Mouse (Mus musculus) cerebellum, adult 9-10 months (tissue): Measurements from ENCODE around the gene Ppp1r9a.
A peak's percentile ranks its signal among the peaks of the same experiment; 100 is the strongest.

ENCODE experiments used
- DNase-seq: peaks from one replicate; pipeline ENCODE4 v3.0.0; 2022

The Ppp1r9a gene

GRCm38 (mm10) chr6:5010553-5011416 lies 108.1 kb downstream of the Ppp1r9a start:
- no peak for DNase-seq

GRCm38 (mm10) chr6:5012794-5013193 lies 110.1 kb downstream of the Ppp1r9a start:
- DNase-seq = no peak

- no peak for DNase-seq
Measured at GRCm38 (mm10) chr6:5014567-5014966, 111.8 kb downstream of the Ppp1r9a start.

- DNase-seq = no peak
Measured at GRCm38 (mm10) chr6:5015173-5015572, 112.5 kb downstream of the Ppp1r9a start.

- no peak for DNase-seq
Measured at GRCm38 (mm10) chr6:5017945-5018511, 115.3 kb downstream of the Ppp1r9a start.

- no peak for DNase-seq
Measured at GRCm38 (mm10) chr6:5019208-5019607, 116.5 kb downstream of the Ppp1r9a start.

GRCm38 (mm10) chr6:5019969-5020368 lies 117.3 kb downstream of the Ppp1r9a start:
- DNase-seq = no peak

GRCm38 (mm10) chr6:5020510-5020909 lies 117.8 kb downstream of the Ppp1r9a start:
- DNase-seq = no peak

- DNase-seq = no peak
Measured at GRCm38 (mm10) chr6:5022677-5023076, 120.0 kb downstream of the Ppp1r9a start.

- DNase-seq = peak; percentile 55
Measured at GRCm38 (mm10) chr6:5024893-5025292, 122.2 kb downstream of the Ppp1r9a start.

GRCm38 (mm10) chr6:5026772-5027171 lies 124.1 kb downstream of the Ppp1r9a start:
- no peak for DNase-seq

GRCm38 (mm10) chr6:5027213-5027612 lies 124.5 kb downstream of the Ppp1r9a start:
- no peak for DNase-seq

GRCm38 (mm10) chr6:5027801-5028200 lies 125.1 kb downstream of the Ppp1r9a start:
- no peak for DNase-seq

GRCm38 (mm10) chr6:5029205-5029927 lies 126.6 kb downstream of the Ppp1r9a start:
- no peak for DNase-seq

GRCm38 (mm10) chr6:5029956-5030355 lies 127.2 kb downstream of the Ppp1r9a start:
- DNase-seq = no peak

GRCm38 (mm10) chr6:5032986-5033633 lies 130.4 kb downstream of the Ppp1r9a start:
- no peak for DNase-seq

- no peak for DNase-seq
Measured at GRCm38 (mm10) chr6:5037225-5037624, 134.5 kb downstream of the Ppp1r9a start.

- DNase-seq = no peak
Measured at GRCm38 (mm10) chr6:5038140-5038749, 135.5 kb downstream of the Ppp1r9a start.

- DNase-seq = no peak
Measured at GRCm38 (mm10) chr6:5039316-5039715, 136.6 kb downstream of the Ppp1r9a start.

- no peak for DNase-seq
Measured at GRCm38 (mm10) chr6:5045854-5046253, 143.1 kb downstream of the Ppp1r9a start.

- DNase-seq = no peak
Measured at GRCm38 (mm10) chr6:5048025-5048424, 145.3 kb downstream of the Ppp1r9a start.

- peak; percentile 28 for DNase-seq
Measured at GRCm38 (mm10) chr6:5052309-5052708, 149.6 kb downstream of the Ppp1r9a start.
